Mouse (Mus musculus) kidney, embryonic 14.5 days (tissue): ENCODE data around the gene Cnpy3. TPM values are rescaled to one million over a fixed set of nuclear protein-coding genes. Genes with fewer than 3 reads are reported as not detected.
"Not testable (repeated sequence)": the region's sequence is repeated elsewhere in the genome, so short reads cannot be mapped to it uniquely, and the experiment has no call there.

Source experiments
- ATAC-seq: fragments of 200-750 bp; cut with Nextera tagmentation; 2 replicates; pipeline ENCODE4 v1.8.0; 2017; ENCODE audit warnings: moderate number of reproducible peaks, mild to moderate bottlenecking, moderate TSS enrichment, moderate library complexity; ENCODE audit not compliant: low FRiP score, low TSS enrichment
- H3K27ac ChIP-seq: fragments of 300-500 bp; sonication (generic); 2 replicates; pipeline ENCODE4 v1.5.1; 2014; ENCODE audit warnings: low read depth, mild to moderate bottlenecking, low read length, moderate library complexity, mixed read lengths
- H3K27me3 ChIP-seq: fragments of 300-500 bp; sonication (generic); 2 replicates; pipeline ENCODE4 v1.6.1; 2014; ENCODE audit warnings: mild to moderate bottlenecking, low read length; ENCODE audit not compliant: control insufficient read depth, insufficient read depth
- H3K36me3 ChIP-seq: fragments of 300-500 bp; sonication (generic); 2 replicates; pipeline ENCODE4 v1.6.1; 2014; ENCODE audit warnings: low read length, mixed read lengths; ENCODE audit not compliant: control insufficient read depth, insufficient read depth
- H3K4me1 ChIP-seq: fragments of 300-500 bp; sonication (generic); 2 replicates; pipeline ENCODE4 v1.6.1; 2014; ENCODE audit warnings: low read length, mixed read lengths; ENCODE audit not compliant: control insufficient read depth, insufficient read depth
- H3K4me2 ChIP-seq: fragments of 300-500 bp; sonication (generic); replicated peaks from 2 replicates; pipeline ENCODE4 v1.6.1; 2014; ENCODE audit warnings: low read depth, mild to moderate bottlenecking, low read length
- H3K4me3 ChIP-seq: fragments of 300-500 bp; sonication (generic); 2 replicates; pipeline ENCODE4 v1.5.1; 2014; ENCODE audit warnings: mild to moderate bottlenecking, low read length
- H3K9ac ChIP-seq: fragments of 300-500 bp; sonication (generic); 2 replicates; pipeline ENCODE4 v1.6.1; 2014; ENCODE audit warnings: low read depth, mild to moderate bottlenecking, low read length, moderate library complexity
- H3K9me3 ChIP-seq: fragments of 300-500 bp; sonication (generic); 2 replicates; pipeline ENCODE4 v1.6.1; 2016; ENCODE audit warnings: low read length; ENCODE audit not compliant: control insufficient read depth
- WGBS: fragments of 180-500 bp; shearing (Covaris S2); extraction: QIAGEN DNeasy Blood & Tissue Kit; methylation state at CpG from one replicate; pipeline ENCODE4 v1.1.7; 2014; 5-methylcytosine and 5-hydroxymethylcytosine counted together
- polyA plus RNA-seq: library from polyadenylated mRNA; unstranded; fragments of >200 nt; fragmentation: Nextera tagmentation; extraction: Ambion mirVana; gene quantifications from 2 replicates; pipeline ENCODE4 v1.2.1, GENCODE M21; 2014

The Cnpy3 gene
- polyA plus RNA-seq, 1 experiment from 2014 or later = 71.5 TPM

GRCm38 (mm10) chr17:46771616-46772015 is 19.6 kb upstream of the Cnpy3 start:
- 61% methylated on average over 17 of the region's 17 CpGs for WGBS

GRCm38 (mm10) chr17:46771025-46771424 is 19.0 kb upstream of the Cnpy3 start:
- H3K4me2 ChIP-seq = no peak overlapping the region
- WGBS = 91% methylated on average over 4 of the region's 4 CpGs
- no peak overlapping the region for H3K27ac ChIP-seq
- H3K4me3 ChIP-seq = no peak overlapping the region
- H3K4me1 ChIP-seq = peaks cover 7% of the 10 kb centered on the region; the same call in 1 of the 2 replicates
- no peak overlapping the region for H3K9ac ChIP-seq
- H3K36me3 ChIP-seq = peaks cover 21% of the 10 kb centered on the region
- H3K27me3 ChIP-seq = no peaks in the 10 kb centered on the region
- H3K9me3 ChIP-seq = no peaks in the 10 kb centered on the region
- no peak for ATAC-seq

More at GRCm38 (mm10) chr17:46771616-46772015, 19.6 kb upstream of the Cnpy3 start:
- no peaks in the 10 kb centered on the region for H3K27me3 ChIP-seq
- peaks cover 7% of the 10 kb centered on the region; the same call in 1 of the 2 replicates for H3K4me1 ChIP-seq
- H3K36me3 ChIP-seq = peaks cover 27% of the 10 kb centered on the region
- no peak overlapping the region for H3K27ac ChIP-seq
- peak overlapping the region; percentile 57 for H3K4me2 ChIP-seq
- no peaks in the 10 kb centered on the region for H3K9me3 ChIP-seq
- ATAC-seq = no peak
- peak overlapping the region; percentile 60 for H3K4me3 ChIP-seq
- H3K9ac ChIP-seq = peak overlapping the region; percentile 78; the same call in 1 of the 2 replicates

- ATAC-seq = no peak
- WGBS = 92% methylated on average over 11 of the region's 11 CpGs
These were observed 18.5 kb upstream of the Cnpy3 start for GRCm38 (mm10) chr17:46770546-46770945.

GRCm38 (mm10) chr17:46767868-46768267 is 15.9 kb upstream of the Cnpy3 start:
- Histone ChIP-seq H3K4me1 (peaks cover 4% of the 10 kb centered on the region; the same call in 1 of the 2 replicates), H3K9me3 (no peaks in the 10 kb centered on the region), H3K4me3 (no peak overlapping the region), H3K36me3 (no peaks in the 10 kb centered on the region), H3K9ac (no peak overlapping the region), H3K27me3 (no peaks in the 10 kb centered on the region), H3K4me2 (no peak overlapping the region), H3K27ac (no peak overlapping the region)
- 41% methylated on average over 8 of the region's 8 CpGs for WGBS
- ATAC-seq = no peak

More at GRCm38 (mm10) chr17:46770546-46770945, 18.5 kb upstream of the Cnpy3 start:
- no peak overlapping the region for H3K27ac ChIP-seq
- no peak overlapping the region for H3K4me3 ChIP-seq
- no peaks in the 10 kb centered on the region for H3K9me3 ChIP-seq
- H3K27me3 ChIP-seq = no peaks in the 10 kb centered on the region
- H3K4me1 ChIP-seq = peaks cover 7% of the 10 kb centered on the region; the same call in 1 of the 2 replicates
- H3K4me2 ChIP-seq = no peak overlapping the region
- peaks cover 16% of the 10 kb centered on the region for H3K36me3 ChIP-seq
- H3K9ac ChIP-seq = no peak overlapping the region

- H3K4me3 ChIP-seq, H3K36me3 ChIP-seq, H3K9me3 ChIP-seq, H3K4me1 ChIP-seq, H3K27me3 ChIP-seq, H3K4me2 ChIP-seq, H3K27ac ChIP-seq, ATAC-seq, H3K9ac ChIP-seq: not testable (repeated sequence)
- 73% methylated on average over 8 of the region's 9 CpGs for WGBS
These were observed 12.9 kb upstream of the Cnpy3 start for GRCm38 (mm10) chr17:46764916-46765315.

GRCm38 (mm10) chr17:46763544-46763943 is 11.5 kb upstream of the Cnpy3 start, which contains the start of gene Ptcra:
TSS of gene Ptcra (minus strand) at chr17:46763712.
- H3K4me1 ChIP-seq = no peaks in the 10 kb centered on the region
- H3K27me3 ChIP-seq = no peaks in the 10 kb centered on the region
- no peak within 1 kb of the TSS for H3K9ac ChIP-seq
- no peak for ATAC-seq
- H3K36me3 ChIP-seq = no peaks in the 10 kb centered on the region
- no peak within 1 kb of the TSS for H3K27ac ChIP-seq
- H3K4me3 ChIP-seq = no peak within 1 kb of the TSS
- H3K4me2 ChIP-seq = no peak within 1 kb of the TSS
- WGBS = 52% methylated on average over 2 of the region's 2 CpGs
- H3K9me3 ChIP-seq = no peaks in the 10 kb centered on the region

GRCm38 (mm10) chr17:46758753-46759152 is 6.7 kb upstream of the Cnpy3 start:
- Histone ChIP-seq H3K9ac (no peak overlapping the region), H3K36me3 (no peaks in the 10 kb centered on the region), H3K27me3 (no peaks in the 10 kb centered on the region), H3K4me3 (no peak overlapping the region), H3K4me1 (no peaks in the 10 kb centered on the region), H3K4me2 (no peak overlapping the region), H3K27ac (no peak overlapping the region), H3K9me3 (no peaks in the 10 kb centered on the region)
- WGBS = 89% methylated on average over 12 of the region's 12 CpGs
- no peak for ATAC-seq

- WGBS = 19% methylated on average over 16 of the region's 16 CpGs
These were observed 789 bp downstream of the Cnpy3 start for GRCm38 (mm10) chr17:46751056-46751793.

GRCm38 (mm10) chr17:46750580-46750979 is 1.4 kb downstream of the Cnpy3 start:
- Histone ChIP-seq H3K36me3 (peaks cover 12% of the 10 kb centered on the region), H3K4me3 (peak overlapping the region; percentile 72; the same call in 1 of the 2 replicates), H3K4me2 (peak overlapping the region; percentile 51; the same call in 1 of the 2 replicates), H3K4me1 (peaks cover 7% of the 10 kb centered on the region; the same call in 1 of the 2 replicates), H3K27me3 (no peaks in the 10 kb centered on the region), H3K27ac (no peak overlapping the region), H3K9me3 (no peaks in the 10 kb centered on the region), H3K9ac (peak overlapping the region; percentile 72; the same call in 1 of the 2 replicates)
- no peak for ATAC-seq
- 93% methylated on average over 4 of the region's 4 CpGs for WGBS

More at GRCm38 (mm10) chr17:46751056-46751793, 789 bp downstream of the Cnpy3 start:
- Histone ChIP-seq H3K4me1 (peaks cover 7% of the 10 kb centered on the region; the same call in 1 of the 2 replicates), H3K9ac (peak overlapping the region; percentile 72), H3K27me3 (no peaks in the 10 kb centered on the region), H3K4me2 (peak overlapping the region; percentile 51), H3K27ac (peak overlapping the region; percentile 87), H3K9me3 (no peaks in the 10 kb centered on the region), H3K4me3 (peak overlapping the region; percentile 72), H3K36me3 (peaks cover 7% of the 10 kb centered on the region; the same call in 1 of the 2 replicates)
- ATAC-seq = no peak
